Mouse (Mus musculus): ENCODE data around the gene Fto. TPM values are rescaled to one million over a fixed set of nuclear protein-coding genes. Genes with fewer than 3 reads are reported as not detected.

Fto gene
- polyA plus RNA-seq, 1 experiment from 2014 or later = 94.8 TPM

- Histone ChIP-seq H3K4me3 (ENCODE audit: low read depth, low read length) (no peak overlapping the region), H3K9me3 (replicated peaks; ENCODE audit: control insufficient read depth, low read length) (no peaks in the 10 kb centered on the region), H3K9ac (replicated peaks; ENCODE audit: low read length) (no peak overlapping the region), H3K27me3 (ENCODE audit: control insufficient read depth, insufficient read depth, low read length) (no peaks in the 10 kb centered on the region), H3K27ac (replicated peaks; ENCODE audit: low read depth, low read length) (no peak overlapping the region), H3K4me2 (ENCODE audit: low read depth, low read length) (no peak overlapping the region), H3K4me1 (ENCODE audit: control insufficient read depth, insufficient read depth, low read length) (peaks cover 5% of the 10 kb centered on the region; the same call in 1 of the 2 replicates), H3K36me3 (replicated peaks; ENCODE audit: control insufficient read depth, insufficient read depth, low read depth, low read length) (no peaks in the 10 kb centered on the region)
- DNase-seq (ENCODE audit: low spot score) = no peak
- no peak for ATAC-seq (replicated peaks; ENCODE audit: insufficient number of reproducible peaks, low FRiP score, low TSS enrichment, low read depth)
- WGBS = 56% methylated on average over 3 of the region's 3 CpGs
These were observed 12.7 kb downstream of the Fto start for GRCm38 (mm10) chr8:91326018-91326417.

GRCm38 (mm10) chr8:91326946-91327345 lies 13.6 kb downstream of the Fto start:
- H3K27me3 ChIP-seq (ENCODE audit: control insufficient read depth, insufficient read depth, low read length) = no peaks in the 10 kb centered on the region
- 88% methylated on average over 6 of the region's 6 CpGs for WGBS
- DNase-seq (ENCODE audit: low spot score) (no peak), ATAC-seq (replicated peaks; ENCODE audit: insufficient number of reproducible peaks, low FRiP score, low TSS enrichment, low read depth) (no peak)
- H3K4me1 ChIP-seq (ENCODE audit: control insufficient read depth, insufficient read depth, low read length) = peaks cover 5% of the 10 kb centered on the region
- H3K4me3 ChIP-seq (ENCODE audit: low read depth, low read length) = no peak overlapping the region
- no peaks in the 10 kb centered on the region for H3K36me3 ChIP-seq (replicated peaks; ENCODE audit: control insufficient read depth, insufficient read depth, low read depth, low read length)
- H3K4me2 ChIP-seq (ENCODE audit: low read depth, low read length) = no peak overlapping the region
- no peaks in the 10 kb centered on the region for H3K9me3 ChIP-seq (replicated peaks; ENCODE audit: control insufficient read depth, low read length)
- no peak overlapping the region for H3K9ac ChIP-seq (replicated peaks; ENCODE audit: low read length)
- no peak overlapping the region for H3K27ac ChIP-seq (replicated peaks; ENCODE audit: low read depth, low read length)

DNA sequence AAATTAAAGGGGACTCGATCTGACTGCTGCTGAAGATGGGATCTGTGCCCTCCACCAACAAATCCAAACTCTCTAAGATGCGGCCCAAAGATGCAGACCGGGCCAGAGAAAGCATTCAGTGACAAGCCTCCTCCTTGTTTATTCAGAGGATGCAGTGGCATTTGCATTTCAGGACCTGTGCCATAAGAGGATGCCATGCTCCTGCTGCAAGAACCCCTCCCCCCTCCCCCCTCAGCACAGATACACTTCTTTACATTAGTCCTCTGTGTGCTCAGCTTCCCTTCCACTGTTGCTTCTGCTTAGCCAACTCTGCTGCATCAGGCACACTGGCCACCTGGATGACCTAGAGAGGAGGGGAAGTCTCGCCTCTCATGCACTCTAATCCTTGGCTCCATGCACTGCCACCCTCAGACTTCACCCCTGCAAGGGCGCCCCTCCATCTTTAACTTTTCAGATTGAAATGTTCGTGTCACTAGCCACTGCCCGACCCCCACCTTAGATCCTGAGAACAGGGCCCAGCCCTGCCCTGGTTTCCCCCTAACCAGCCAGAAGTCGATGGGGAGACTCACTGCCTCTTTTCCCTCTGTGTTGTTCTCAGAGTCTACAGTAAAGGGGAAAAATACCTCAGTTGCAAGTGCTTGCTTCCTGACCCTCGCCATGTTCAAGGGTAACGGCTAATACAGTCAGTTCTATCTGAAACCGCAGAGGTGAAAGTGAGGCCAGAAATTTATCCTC lies 14.3 kb downstream of the Fto start:
- ATAC-seq (replicated peaks; ENCODE audit: insufficient number of reproducible peaks, low FRiP score, low TSS enrichment, low read depth) = no peak
- no peaks in the 10 kb centered on the region for H3K27me3 ChIP-seq (ENCODE audit: control insufficient read depth, insufficient read depth, low read length)
- no peak overlapping the region for H3K27ac ChIP-seq (replicated peaks; ENCODE audit: low read depth, low read length)
- H3K4me2 ChIP-seq (ENCODE audit: low read depth, low read length) = no peak overlapping the region
- H3K9me3 ChIP-seq (replicated peaks; ENCODE audit: control insufficient read depth, low read length) = no peaks in the 10 kb centered on the region
- 87% methylated on average over 11 of the region's 11 CpGs for WGBS
- no peaks in the 10 kb centered on the region for H3K36me3 ChIP-seq (replicated peaks; ENCODE audit: control insufficient read depth, insufficient read depth, low read depth, low read length)
- no peak overlapping the region for H3K4me3 ChIP-seq (ENCODE audit: low read depth, low read length)
- DNase-seq (ENCODE audit: low spot score) = no peak
- no peak overlapping the region for H3K9ac ChIP-seq (replicated peaks; ENCODE audit: low read length)
- H3K4me1 ChIP-seq (ENCODE audit: control insufficient read depth, insufficient read depth, low read length) = peaks cover 5% of the 10 kb centered on the region

DNA sequence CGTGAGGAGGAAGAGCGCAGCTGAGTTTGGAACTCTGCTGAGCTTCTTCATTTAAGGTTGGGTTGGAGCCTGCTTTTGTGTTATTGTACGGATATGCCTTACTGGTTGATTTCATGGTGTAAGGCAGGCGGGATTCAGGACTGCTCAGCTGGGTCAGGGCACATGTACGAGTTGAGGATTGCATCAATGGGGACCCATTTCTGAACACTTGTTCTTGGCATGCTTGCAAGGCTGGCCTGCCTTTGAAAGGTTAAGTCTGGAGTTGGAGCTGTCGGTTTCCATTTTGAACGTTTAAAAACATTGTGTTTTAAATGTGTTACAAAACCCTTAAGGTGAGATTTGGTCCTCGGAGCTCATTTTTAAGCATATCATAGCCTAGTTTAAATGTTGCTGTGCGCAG lies 15.7 kb downstream of the Fto start:
- WGBS = 75% methylated on average over 9 of the region's 9 CpGs
- H3K36me3 ChIP-seq (replicated peaks; ENCODE audit: control insufficient read depth, insufficient read depth, low read depth, low read length) = no peaks in the 10 kb centered on the region
- DNase-seq (ENCODE audit: low spot score) = no peak
- no peak overlapping the region for H3K9ac ChIP-seq (replicated peaks; ENCODE audit: low read length)
- peak overlapping the region; percentile 56; the same call in 1 of the 2 replicates for H3K27ac ChIP-seq (replicated peaks; ENCODE audit: low read depth, low read length)
- peaks cover 5% of the 10 kb centered on the region for H3K4me1 ChIP-seq (ENCODE audit: control insufficient read depth, insufficient read depth, low read length)
- no peaks in the 10 kb centered on the region for H3K27me3 ChIP-seq (ENCODE audit: control insufficient read depth, insufficient read depth, low read length)
- ATAC-seq (replicated peaks; ENCODE audit: insufficient number of reproducible peaks, low FRiP score, low TSS enrichment, low read depth) = no peak
- no peak overlapping the region for H3K4me3 ChIP-seq (ENCODE audit: low read depth, low read length)
- no peaks in the 10 kb centered on the region for H3K9me3 ChIP-seq (replicated peaks; ENCODE audit: control insufficient read depth, low read length)
- H3K4me2 ChIP-seq (ENCODE audit: low read depth, low read length) = no peak overlapping the region

- H3K36me3 ChIP-seq (replicated peaks; ENCODE audit: control insufficient read depth, insufficient read depth, low read depth, low read length) = no peaks in the 10 kb centered on the region
- no peak for DNase-seq (ENCODE audit: low spot score)
- H3K9ac ChIP-seq (replicated peaks; ENCODE audit: low read length) = 0 out of 2 replicates have a peak overlapping the region, but pooled peaks have one; percentile 9
- peaks cover 5% of the 10 kb centered on the region for H3K4me1 ChIP-seq (ENCODE audit: control insufficient read depth, insufficient read depth, low read length)
- peak overlapping the region; percentile 56; the same call in 1 of the 2 replicates for H3K27ac ChIP-seq (replicated peaks; ENCODE audit: low read depth, low read length)
- H3K4me3 ChIP-seq (ENCODE audit: low read depth, low read length) = no peak overlapping the region
- WGBS = 23% methylated on average over 6 of the region's 6 CpGs
- no peak for ATAC-seq (replicated peaks; ENCODE audit: insufficient number of reproducible peaks, low FRiP score, low TSS enrichment, low read depth)
- H3K27me3 ChIP-seq (ENCODE audit: control insufficient read depth, insufficient read depth, low read length) = no peaks in the 10 kb centered on the region
- no peak overlapping the region for H3K4me2 ChIP-seq (ENCODE audit: low read depth, low read length)
- H3K9me3 ChIP-seq (replicated peaks; ENCODE audit: control insufficient read depth, low read length) = no peaks in the 10 kb centered on the region
These were observed 16.1 kb downstream of the Fto start for GRCm38 (mm10) chr8:91329461-91329850.

GRCm38 (mm10) chr8:91338389-91339154 lies 25.2 kb downstream of the Fto start:
- no peaks in the 10 kb centered on the region for H3K27me3 ChIP-seq (ENCODE audit: control insufficient read depth, insufficient read depth, low read length)
- WGBS = 88% methylated on average over 6 of the region's 6 CpGs
- no peak overlapping the region for H3K27ac ChIP-seq (replicated peaks; ENCODE audit: low read depth, low read length)
- no peaks in the 10 kb centered on the region; the same call in 1 of the 2 replicates for H3K4me1 ChIP-seq (ENCODE audit: control insufficient read depth, insufficient read depth, low read length)
- no peaks in the 10 kb centered on the region for H3K36me3 ChIP-seq (replicated peaks; ENCODE audit: control insufficient read depth, insufficient read depth, low read depth, low read length)
- ATAC-seq (replicated peaks; ENCODE audit: insufficient number of reproducible peaks, low FRiP score, low TSS enrichment, low read depth) (no peak), DNase-seq (ENCODE audit: low spot score) (no peak)
- no peak overlapping the region for H3K4me2 ChIP-seq (ENCODE audit: low read depth, low read length)
- no peak overlapping the region for H3K4me3 ChIP-seq (ENCODE audit: low read depth, low read length)
- H3K9me3 ChIP-seq (replicated peaks; ENCODE audit: control insufficient read depth, low read length) = no peaks in the 10 kb centered on the region
- no peak overlapping the region for H3K9ac ChIP-seq (replicated peaks; ENCODE audit: low read length)

GRCm38 (mm10) chr8:91339651-91340050 lies 26.3 kb downstream of the Fto start:
- no peak for DNase-seq (ENCODE audit: low spot score)
- no peak overlapping the region for H3K27ac ChIP-seq (replicated peaks; ENCODE audit: low read depth, low read length)
- ATAC-seq (replicated peaks; ENCODE audit: insufficient number of reproducible peaks, low FRiP score, low TSS enrichment, low read depth) = no peak
- WGBS = 77% methylated on average over 8 of the region's 8 CpGs
- H3K27me3 ChIP-seq (ENCODE audit: control insufficient read depth, insufficient read depth, low read length) = no peaks in the 10 kb centered on the region
- H3K4me1 ChIP-seq (ENCODE audit: control insufficient read depth, insufficient read depth, low read length) = no peaks in the 10 kb centered on the region; the same call in 1 of the 2 replicates
- no peak overlapping the region for H3K9ac ChIP-seq (replicated peaks; ENCODE audit: low read length)
- H3K4me3 ChIP-seq (ENCODE audit: low read depth, low read length) = no peak overlapping the region
- no peaks in the 10 kb centered on the region for H3K36me3 ChIP-seq (replicated peaks; ENCODE audit: control insufficient read depth, insufficient read depth, low read depth, low read length)
- no peak overlapping the region for H3K4me2 ChIP-seq (ENCODE audit: low read depth, low read length)
- H3K9me3 ChIP-seq (replicated peaks; ENCODE audit: control insufficient read depth, low read length) = no peaks in the 10 kb centered on the region

DNA sequence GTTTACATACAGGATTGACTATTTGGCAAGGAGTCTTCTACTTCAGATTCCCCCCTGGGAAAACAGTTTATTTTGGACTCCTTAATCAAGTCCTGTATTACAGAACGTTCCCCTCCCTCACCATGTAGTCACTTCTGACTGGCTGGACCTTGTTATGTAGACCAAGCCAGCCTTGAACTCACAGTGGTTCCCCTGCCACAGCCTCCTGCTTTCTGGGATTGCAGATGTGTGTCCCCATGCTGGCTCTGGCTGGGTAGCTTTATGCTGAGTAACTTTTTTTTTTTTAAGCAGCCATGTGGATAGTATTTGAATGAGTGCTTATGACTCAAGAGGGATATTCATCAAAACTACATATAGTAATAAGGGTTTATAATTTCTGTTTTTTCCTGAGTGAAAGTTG lies 27.4 kb downstream of the Fto start:
- WGBS = 79% methylated on average over 1 of the region's 1 CpGs
- DNase-seq (ENCODE audit: low spot score) = no peak
- no peak overlapping the region for H3K4me2 ChIP-seq (ENCODE audit: low read depth, low read length)

More for the DNA sequence above, 27.4 kb downstream of the Fto start:
- ATAC-seq (replicated peaks; ENCODE audit: insufficient number of reproducible peaks, low FRiP score, low TSS enrichment, low read depth) = no peak
- H3K36me3 ChIP-seq (replicated peaks; ENCODE audit: control insufficient read depth, insufficient read depth, low read depth, low read length) = no peaks in the 10 kb centered on the region
- H3K27me3 ChIP-seq (ENCODE audit: control insufficient read depth, insufficient read depth, low read length) = no peaks in the 10 kb centered on the region
- H3K9me3 ChIP-seq (replicated peaks; ENCODE audit: control insufficient read depth, low read length) = no peaks in the 10 kb centered on the region
- no peak overlapping the region for H3K9ac ChIP-seq (replicated peaks; ENCODE audit: low read length)
- H3K27ac ChIP-seq (replicated peaks; ENCODE audit: low read depth, low read length) = no peak overlapping the region
- H3K4me1 ChIP-seq (ENCODE audit: control insufficient read depth, insufficient read depth, low read length) = no peaks in the 10 kb centered on the region; the same call in 1 of the 2 replicates
- H3K4me3 ChIP-seq (ENCODE audit: low read depth, low read length) = no peak overlapping the region

Data from embryonic facial prominence, embryonic 11.5 days (tissue).